Mouse (Mus musculus) frontal cortex, adult (tissue): ENCODE measurements around the gene Gtsf1.

Experiments
- ATAC-seq: cut with Nextera tagmentation; 2 replicates; pipeline ENCODE4 v1.9.2; 2017; ENCODE audit warnings: mild to moderate bottlenecking, moderate library complexity, mixed read lengths; ENCODE audit not compliant: low TSS enrichment

Gtsf1 gene

DNA sequence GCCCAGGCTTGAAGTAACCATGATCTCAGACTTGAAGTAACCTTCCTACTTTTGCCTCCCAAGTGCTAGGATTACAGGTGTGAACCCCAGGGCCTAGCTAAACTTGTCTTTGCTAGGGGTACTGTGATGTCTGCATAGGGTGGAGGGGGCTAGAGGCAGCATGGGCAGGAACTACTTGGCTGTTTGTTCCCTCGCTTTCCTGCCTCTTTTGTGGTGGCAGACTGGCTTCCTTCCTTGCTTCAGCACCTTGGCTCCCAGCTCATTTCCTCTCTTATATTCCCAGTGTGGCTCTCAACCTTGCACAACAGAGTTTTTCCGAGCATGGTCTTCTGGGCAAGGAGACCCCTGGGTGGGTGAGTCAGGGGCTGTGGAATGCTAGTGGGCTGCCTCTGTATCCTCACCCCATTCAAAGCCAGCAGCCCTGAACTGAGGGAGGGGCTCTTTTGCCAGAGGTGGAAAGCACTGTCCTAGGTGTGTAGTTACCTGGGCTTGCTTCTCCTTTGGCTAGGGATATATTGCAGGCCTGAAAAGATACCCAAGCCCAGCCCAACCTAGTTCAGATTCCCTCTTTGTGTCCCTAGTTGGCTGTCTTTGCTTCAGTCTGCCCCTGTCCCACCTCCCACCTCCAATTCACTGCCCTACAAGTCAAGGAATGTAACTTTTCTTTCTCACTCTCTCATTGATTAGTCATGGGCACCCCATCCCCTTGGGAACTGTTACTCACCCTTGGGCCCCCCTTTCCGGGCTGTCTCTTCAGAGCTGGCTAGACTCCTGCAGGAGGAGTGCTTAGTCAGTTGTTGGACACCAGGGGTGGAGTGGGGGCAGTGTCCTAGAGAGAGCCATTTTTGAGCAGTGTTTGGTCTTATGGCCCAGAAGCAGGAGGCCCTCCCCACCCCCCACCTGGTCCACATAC lies 52.3 kb downstream of the Gtsf1 start:
- ATAC-seq, result no peak

DNA sequence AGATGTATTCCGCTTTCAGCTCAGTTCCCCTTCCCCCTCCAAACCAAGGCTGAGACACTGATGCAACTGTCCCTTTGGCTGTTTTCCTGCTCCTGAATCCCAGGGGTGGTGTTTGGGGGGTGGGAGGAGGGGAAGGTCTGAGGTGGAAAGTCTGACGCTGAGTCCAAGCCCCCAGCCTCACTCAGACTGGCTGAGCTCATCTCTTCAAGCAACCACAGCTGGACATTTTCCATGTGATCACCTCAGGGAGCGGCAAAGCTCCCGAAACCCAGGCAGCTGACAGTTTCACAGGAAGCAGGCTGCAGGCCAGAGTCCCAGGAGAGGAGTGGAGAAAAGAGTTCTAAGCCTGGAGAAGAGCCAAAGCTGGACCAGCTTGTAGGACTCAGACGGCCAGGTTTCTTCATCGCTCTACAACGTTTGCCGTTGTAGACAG lies 53.4 kb downstream of the Gtsf1 start:
- ATAC-seq, result no peak

DNA sequence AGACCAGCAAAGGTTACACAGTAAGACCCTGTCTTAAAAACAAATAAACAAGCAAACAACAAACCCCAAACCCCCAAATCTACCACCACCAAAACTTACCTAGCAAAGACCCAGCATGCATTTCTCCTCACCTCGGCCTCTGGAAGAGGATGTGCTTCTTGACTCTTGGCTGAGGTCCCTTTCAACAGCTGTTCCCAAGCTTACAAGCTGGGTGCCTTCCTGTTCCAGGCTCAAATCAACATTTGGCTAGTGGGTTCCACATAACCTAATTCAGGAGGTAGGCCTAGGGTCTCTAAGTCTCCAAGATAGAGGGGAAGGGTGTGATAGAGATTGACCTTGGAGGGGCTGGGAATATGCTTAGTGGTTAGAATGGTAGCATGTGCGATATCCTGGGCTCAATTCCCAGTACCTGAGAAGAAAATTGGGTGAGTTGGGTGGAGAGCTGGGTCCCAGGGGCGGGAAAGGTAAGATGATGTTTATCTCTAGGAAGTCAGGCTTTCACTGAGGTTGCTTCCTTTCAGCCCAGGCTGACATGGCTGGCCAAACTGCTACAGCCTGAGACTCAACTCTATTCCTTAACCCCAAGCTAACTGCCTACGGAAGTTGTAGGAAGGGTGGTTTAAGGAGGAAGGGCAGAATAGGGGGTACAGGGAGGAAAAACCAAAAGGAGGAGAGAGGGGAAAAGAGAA lies 55.0 kb downstream of the Gtsf1 start:
- ATAC-seq, result no peak

DNA sequence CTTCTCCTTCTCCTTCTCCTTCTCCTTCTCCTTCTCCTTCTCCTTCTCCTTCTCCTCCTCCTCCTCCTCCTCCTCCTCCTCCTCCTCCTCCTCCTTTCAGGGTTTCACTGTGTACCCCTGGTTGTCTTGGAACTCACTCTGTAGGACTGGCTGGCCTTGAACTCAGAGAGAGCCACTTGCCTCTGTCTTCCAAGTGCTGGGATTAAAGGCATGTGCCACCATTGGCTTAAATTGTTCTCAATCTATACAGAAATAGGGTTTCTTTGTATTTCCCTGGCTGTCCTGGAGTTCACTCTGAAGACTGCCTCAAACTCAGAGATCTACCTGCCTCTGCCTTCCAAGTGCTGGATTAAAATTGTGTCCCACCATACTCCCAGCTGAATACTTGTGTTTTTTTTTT lies 57.8 kb downstream of the Gtsf1 start:
- ATAC-seq, result no peak

DNA sequence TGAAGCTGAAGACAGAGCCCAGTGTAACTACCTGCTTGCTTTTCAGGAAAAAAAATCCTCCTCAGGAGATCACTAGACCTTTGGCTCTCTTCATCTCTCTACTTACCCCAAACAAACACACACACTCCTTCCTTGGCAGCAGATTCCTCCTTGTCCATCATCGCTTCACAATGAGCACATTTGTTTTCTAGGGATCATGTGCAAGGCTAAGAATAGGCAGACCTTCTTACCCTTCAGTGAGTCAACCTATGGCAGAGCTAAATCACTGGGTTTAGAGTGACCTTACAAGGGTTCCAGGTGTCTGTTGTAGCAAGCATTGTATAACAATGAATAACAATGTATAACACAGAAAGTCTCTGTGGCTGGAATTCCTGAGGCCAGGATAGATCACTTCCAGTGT lies 58.5 kb downstream of the Gtsf1 start:
- ATAC-seq, result no peak

DNA sequence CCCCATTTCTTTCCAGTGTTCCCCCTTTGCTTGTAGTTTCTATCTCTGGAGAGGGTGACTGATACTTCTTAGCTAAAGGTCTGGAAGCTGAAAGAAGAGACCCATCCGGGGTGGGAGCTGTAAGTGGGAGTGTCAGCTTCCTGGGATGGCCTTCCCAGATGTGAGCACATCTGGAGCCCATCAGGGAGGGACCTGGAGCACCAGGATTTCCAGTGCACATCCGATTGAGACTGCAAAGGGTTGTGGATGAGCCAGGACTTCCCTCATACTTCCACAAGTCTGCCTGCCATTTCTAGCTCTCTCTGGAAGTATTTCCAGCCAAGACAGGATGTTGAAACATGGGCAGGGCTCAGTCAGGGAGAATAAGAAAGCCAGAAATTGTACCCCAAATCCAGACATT lies 59.1 kb downstream of the Gtsf1 start:
- no peak for ATAC-seq

DNA sequence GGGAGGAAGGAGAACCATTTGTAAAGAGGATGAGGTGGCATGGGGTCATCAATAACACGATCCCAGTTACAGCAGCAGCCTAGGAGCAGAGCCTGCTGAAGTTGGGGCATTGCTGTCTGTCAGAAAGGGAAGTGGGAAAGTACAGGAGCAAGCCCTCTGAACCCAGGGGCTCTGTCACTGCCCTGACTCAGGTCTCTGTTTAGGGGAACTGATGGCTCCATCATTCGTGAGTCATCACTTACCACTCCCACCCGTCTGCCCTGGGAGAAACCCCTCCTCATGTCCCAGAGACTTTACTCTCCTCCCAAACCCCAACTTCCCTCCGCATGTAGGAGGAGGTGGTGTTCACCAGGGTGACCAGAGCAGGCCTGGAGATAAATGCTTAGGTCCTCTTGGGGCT lies 59.8 kb downstream of the Gtsf1 start:
- no peak for ATAC-seq

DNA sequence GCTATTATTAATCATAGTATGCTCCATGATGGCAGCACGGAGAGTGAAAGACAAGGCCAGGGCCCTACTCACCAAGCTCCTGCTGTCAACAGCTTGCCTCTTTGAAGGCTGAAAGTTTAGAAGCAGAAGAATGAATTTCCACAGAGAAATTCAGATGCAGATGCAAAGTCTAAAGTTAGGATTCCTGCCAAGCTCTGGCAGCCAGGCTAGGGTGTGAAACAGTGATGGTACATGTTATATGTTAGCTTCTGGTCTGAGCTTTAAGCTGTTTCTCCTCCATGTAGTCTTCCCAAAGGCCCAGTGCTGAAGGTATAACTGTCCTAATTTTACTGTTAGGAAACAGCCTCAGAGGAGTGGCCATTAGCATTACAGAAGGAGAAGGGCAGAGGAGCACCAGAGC lies 61.1 kb downstream of the Gtsf1 start:
- peak; percentile 91 for ATAC-seq

DNA sequence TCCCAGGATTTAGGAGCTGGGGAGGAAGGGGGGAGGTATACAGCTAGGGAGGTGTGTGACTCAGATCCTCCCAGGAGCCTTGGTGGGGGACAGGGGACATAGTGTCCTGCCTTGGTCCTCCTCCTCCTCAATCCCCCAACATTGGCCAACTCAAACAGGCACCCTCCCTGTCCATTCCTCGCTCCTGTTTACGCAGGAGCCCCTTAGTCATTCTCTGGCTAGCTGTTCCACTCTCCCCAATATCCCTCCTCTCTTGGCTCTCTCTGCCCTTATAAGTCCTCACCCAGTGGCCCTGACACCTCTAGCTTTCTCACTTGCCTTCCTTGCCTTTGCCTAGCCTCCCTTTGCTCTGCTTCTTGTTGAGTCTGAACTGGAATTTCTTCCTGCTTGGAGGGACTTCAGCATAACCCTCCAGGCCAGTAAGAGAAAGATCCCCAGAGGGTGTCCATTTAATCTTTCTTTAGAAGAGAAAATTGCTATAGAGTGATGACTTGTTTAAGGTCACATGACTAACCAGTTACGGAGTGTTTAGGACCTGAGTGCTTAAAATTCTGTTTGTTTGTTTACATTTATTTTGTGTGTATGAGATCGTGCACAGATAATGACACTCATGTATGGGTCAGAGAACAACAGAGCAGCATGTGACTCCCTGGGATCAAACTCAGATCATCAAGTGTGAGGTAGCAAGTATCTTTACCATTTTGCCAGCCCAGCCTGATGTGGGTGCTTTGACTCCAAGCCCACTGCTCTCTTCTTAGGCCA lies 61.9 kb downstream of the Gtsf1 start:
- no peak for ATAC-seq

DNA sequence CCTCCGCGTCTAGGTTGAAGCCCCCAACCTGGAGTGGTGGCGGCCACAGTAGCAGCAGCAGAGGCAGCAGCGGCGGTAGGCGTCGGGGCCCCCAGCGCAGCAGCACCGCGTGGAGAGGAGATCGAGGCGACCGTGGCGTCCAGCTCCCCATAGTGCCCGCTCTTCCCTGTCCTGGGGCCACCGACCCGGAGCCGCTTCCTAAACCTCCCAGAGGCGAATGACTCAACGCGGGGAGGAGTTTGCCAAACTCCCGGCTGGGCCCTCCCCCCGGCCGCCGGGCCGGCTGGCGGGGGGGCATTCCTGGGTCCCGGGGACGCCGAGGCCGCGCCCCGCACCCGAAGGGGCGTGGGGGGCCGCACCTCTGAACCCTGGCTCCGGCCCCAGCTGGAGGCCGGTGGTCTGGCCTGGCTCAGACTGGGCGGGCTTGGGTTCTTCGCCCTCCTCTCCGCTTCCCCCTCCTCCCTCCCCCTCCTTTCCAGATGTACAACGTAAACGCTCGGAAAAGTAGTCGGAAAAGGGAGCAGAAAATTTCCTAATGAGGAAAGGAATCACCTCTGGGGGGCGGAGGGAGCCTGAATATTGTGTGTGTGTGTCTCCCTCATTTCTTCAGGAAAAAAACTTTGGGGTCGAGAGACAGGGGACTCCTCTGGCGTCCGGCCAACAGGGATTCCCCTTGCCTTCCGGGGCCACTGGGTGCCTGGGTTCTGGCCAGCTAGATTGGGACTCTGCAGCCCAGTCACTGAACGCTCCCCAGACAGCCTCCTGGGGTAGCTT lies 63.7 kb downstream of the Gtsf1 start, which contains the start of gene Itga5:
Gene Itga5 (minus strand): TSS at position 388 of the 774 bp plus-strand sequence.
- ATAC-seq, result peak; percentile 11; the same call in 1 of the 2 replicates

DNA sequence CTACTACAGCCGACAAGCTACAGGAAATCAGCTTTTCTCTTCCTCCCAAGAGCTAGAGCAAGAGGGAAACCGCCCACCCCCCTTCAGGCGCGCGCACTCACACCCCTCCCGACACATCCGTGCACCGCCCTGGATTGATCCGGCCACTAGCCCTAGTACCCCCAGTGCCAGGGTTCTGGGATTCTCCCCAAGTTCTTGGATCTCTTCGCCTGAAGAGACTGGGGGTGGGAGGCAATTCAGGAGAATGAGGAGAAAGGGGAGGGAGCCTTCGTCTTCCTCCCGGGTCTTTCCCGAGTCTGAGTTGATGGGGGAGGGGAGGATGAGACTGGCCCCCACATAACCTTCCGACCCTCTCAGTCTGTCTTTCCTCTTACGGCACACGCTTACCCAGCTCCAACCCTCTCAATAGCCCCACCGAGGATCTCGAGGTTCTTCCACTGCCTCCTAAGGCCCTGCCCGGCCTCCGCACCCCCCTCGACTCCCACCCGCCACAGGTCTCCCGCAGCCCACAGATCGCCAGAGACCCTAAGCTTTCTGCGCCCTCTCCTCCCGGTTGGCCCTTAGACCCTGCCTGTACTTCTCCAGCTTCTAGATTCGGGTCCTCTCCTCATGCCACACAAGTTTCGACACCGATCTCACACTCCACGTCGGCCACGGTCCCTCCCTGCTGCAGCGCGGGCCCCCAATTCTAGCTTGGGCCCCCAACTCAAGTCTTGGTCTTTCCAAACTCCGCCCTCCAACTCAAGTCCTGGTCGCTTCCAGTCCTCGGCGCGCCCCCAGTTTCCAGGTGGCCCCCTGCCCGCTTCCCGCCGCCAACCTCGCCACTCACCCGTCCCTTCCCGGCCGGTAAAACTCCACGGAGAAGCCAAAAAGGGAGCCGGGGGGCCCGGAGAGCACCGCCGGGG lies 64.5 kb downstream of the Gtsf1 start:
- no peak for ATAC-seq

DNA sequence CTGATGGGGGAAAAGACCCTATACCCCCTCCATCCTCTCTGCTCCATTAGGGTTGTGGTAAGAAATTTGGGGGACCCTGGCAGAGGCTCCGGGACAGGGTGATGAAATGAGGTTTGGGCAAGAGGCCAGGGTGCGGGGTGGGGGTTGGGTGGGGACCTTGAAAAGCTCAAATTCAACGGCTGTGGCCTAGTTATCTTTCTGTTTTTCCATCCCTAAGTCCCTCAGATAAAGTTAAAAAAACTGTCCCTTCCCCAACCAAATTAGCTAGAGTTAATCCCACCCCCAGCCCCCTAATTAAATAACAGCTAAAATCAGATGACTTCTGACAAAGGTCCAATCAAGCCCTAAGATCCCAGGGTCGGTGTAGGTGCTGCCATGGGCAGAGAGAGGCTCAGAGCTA lies 65.5 kb downstream of the Gtsf1 start:
- ATAC-seq, result no peak

DNA sequence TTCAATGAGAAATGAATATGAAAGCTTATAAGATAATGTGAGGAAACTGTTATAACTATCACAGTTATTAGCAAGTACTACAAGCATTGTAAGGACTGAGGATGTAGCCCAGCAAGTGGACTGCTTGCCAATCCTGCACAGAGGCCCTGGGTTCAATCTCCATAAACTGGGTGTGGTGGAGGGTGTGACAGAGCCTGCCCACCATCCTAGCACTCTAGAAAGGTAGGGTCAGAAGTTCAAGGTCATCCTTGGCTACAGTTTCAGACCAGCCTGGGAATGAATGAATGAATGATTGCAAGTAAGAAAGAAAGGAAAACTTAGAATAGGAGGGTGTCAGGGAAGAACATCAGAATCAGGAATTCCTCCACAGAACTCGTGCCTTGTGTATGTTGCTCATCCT lies 66.5 kb downstream of the Gtsf1 start:
- no peak for ATAC-seq

DNA sequence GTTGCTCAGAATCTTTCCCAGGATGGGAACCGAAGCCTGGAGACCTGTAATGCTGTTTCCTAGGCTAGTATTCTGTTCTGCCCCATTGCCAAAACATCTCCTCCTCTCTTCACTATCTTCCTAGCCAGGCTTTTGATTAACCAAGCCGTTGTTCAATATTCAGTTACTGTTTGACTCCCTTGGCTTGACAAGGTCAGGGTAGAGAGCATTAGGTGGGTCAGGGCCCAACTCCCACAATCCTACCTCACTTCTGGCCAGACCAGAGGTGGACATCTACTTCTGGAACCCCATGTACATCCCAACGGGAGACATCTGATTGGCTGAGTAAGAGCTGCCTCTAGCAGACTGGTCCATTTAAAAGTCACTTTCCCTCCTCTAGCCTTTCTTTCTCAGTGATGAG lies 67.3 kb downstream of the Gtsf1 start:
- no peak for ATAC-seq

DNA sequence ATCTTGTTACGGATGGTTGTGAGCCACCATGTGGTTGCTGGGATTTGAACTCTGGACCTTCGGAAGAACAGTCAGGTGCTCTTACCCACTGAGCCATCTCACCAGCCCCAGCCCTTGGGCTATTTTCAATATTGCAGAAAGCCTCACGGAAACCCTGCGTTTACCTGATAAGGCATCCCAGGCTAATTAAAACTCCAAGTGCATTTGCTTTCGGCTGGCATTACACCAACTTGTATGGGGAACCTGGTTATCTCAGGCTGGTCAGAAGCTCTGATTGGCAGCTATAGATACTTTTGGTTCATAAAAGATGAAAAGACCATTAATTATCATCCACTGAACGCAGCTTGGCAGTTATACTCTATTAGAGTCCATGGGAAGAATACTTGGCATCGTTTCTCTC lies 67.9 kb downstream of the Gtsf1 start:
- ATAC-seq, result no peak

DNA sequence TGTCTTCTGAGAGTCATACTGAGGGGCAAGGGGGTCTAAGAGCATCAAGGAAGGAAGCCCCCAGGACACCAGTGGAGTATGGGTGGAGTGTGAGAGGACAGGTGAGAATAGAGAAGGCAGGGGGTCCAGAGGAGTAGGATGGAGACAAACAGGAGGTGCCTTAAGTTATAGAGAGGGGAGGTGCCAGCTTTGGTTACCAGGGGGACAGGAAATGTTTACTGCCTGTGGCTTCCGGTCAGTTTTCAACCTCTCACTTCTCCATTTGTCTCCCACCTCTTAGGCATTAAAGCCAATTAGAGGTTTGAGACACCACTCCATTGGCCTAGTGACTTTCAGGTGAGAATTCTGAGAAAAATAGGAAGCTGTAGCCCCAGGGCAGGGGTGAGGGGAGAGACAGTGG lies 69.0 kb downstream of the Gtsf1 start:
- no peak for ATAC-seq

DNA sequence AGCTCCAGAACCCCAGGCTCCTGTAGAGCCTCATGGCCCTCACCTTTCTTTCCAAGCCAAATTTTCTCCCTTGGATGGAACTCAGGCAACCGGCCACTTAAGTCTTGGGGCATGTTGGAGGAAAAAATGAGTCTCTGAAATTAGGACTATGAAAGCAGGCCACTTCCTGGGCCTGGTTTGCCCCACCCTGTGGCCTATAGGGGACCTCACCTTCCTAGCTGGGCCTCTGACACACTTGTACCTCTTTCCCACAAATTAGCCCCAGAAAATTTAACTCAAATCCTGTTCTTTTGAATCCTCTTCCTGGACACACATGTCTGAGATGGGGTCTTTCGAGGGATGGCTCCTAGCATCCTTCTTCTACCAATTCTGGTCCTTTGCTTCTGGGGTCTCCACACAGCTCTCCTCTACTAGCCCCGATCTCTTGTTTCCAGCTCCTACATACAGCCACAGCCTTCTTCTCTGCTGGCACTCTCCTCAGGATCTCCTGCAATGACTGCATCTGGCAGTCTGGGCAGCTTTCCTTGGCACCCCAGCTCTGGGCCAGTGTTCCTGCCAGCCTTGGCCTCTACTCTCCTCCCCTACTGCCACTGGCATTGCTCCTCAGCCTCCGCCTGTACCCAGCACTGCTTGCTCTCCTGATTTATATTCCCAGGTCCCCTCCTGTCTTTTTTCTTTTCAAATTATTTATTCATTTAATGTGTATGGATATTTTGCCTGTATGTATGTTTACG lies 70.2 kb downstream of the Gtsf1 start:
- ATAC-seq, result peak; percentile 49; the same call in 1 of the 2 replicates

DNA sequence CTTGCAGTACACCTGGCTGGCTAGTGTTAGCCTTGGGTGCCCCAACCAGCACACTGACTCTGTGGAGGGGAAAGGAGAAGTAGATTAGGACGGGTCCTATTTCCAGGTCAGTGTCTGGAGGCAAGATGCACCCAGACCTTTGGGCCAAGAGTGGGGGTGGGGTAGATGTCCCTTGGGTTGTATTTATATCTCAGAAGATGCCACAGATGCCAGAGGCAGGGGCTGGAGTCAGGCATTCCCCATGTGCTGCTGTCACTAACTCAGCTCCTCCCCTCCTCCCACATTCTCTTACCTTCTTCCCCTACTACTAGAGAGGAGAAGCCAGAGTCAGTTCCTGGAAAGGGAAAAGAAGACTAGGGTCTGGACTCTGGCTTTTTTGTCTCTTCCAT lies 71.2 kb downstream of the Gtsf1 start:
- ATAC-seq, result no peak

DNA sequence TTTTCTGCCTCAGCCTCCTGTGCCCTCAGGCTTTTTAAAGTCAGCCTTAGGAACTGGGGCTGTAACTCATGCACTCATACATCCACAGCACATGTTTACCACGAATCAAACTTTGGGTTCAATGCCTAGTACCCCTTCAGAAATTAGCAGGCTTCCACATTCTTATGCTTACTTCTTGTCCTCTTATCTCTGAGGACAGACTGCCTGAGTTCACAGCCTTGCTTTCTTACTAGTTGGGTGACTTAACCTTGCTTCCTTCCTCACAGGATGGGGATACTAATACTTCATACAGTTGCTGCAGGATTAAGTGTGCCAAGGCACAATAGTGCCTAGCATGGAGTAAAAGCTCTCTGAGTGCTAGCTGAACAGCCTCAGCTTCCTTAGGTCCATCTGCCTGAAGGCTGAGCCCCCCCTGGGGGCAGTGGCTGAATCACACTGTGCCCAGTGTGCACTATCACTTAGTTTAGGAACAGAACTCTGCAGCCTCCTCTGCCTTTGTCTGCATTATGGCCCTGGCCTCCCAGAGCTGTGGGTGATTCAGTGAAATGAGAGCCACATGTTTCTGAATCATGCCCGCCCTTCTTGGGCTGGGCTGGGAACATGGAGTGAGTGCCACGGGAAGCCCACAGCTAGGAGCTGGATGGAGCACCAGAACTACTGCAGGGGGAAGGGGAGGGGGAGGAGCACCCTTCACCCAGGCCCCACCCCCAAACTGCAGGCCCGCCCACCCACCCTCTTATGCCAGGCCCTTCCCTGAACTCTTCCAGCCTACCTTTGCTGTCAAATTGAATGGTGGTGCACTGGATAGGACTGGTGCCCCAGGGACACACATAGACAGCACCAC lies 71.8 kb downstream of the Gtsf1 start:
- peak; percentile 66; the same call in 1 of the 2 replicates for ATAC-seq
